Mouse (Mus musculus) embryonic facial prominence, embryonic 12.5 days (tissue): ENCODE data around the gene Prkca. TPM values are rescaled to one million over a fixed set of nuclear protein-coding genes. Genes with fewer than 3 reads are reported as not detected.

Experiments
- ATAC-seq: fragments of 200-750 bp; cut with Nextera tagmentation; 2 replicates; pipeline ENCODE4 v1.8.0; 2017; ENCODE audit not compliant: insufficient number of reproducible peaks, insufficient read depth, low FRiP score, low TSS enrichment
- H3K27ac ChIP-seq: fragments of 300-500 bp; sonication (generic); 2 replicates; pipeline ENCODE4 v1.5.1; 2016; ENCODE audit warnings: mild to moderate bottlenecking
- H3K27me3 ChIP-seq: fragments of 300-500 bp; sonication (generic); 2 replicates; pipeline ENCODE4 v1.6.1; 2016; ENCODE audit warnings: mild to moderate bottlenecking, moderate library complexity
- H3K36me3 ChIP-seq: fragments of 300-500 bp; sonication (generic); 2 replicates; pipeline ENCODE4 v1.6.1; 2016; ENCODE audit warnings: mild to moderate bottlenecking
- H3K4me1 ChIP-seq: fragments of 300-500 bp; sonication (generic); 2 replicates; pipeline ENCODE4 v1.6.1; 2016
- H3K4me2 ChIP-seq: fragments of 300-500 bp; sonication (generic); replicated peaks from 2 replicates; pipeline ENCODE4 v1.6.1; 2016; ENCODE audit warnings: mild to moderate bottlenecking, moderate library complexity
- H3K4me3 ChIP-seq: fragments of 300-500 bp; sonication (generic); 2 replicates; pipeline ENCODE4 v1.5.1; 2016; ENCODE audit warnings: mild to moderate bottlenecking
- H3K9ac ChIP-seq: fragments of 300-500 bp; sonication (generic); 2 replicates; pipeline ENCODE4 v1.6.1; 2016; ENCODE audit warnings: mild to moderate bottlenecking, moderate library complexity
- H3K9me3 ChIP-seq: fragments of 300-500 bp; sonication (generic); 2 replicates; pipeline ENCODE4 v1.6.1; 2016; ENCODE audit warnings: mild to moderate bottlenecking, moderate library complexity
- WGBS: fragments of 180-500 bp; shearing (Covaris S2); methylation state at CpG from one replicate; pipeline ENCODE4 v1.1.7; 2016; 5-methylcytosine and 5-hydroxymethylcytosine counted together
- polyA plus RNA-seq: library from polyadenylated mRNA; unstranded; fragments of >200 nt; fragmentation: Nextera tagmentation; extraction: Ambion mirVana; gene quantifications from 2 replicates; pipeline ENCODE4 v1.2.1, GENCODE M21; 2016

Prkca gene
- polyA plus RNA-seq, 1 experiment from 2014 or later = 8.5 TPM

GRCm38 (mm10) chr11:108272601-108273414 lies 70.9 kb downstream of the Prkca start:
- WGBS = 76% methylated on average over 16 of the region's 16 CpGs
- Histone ChIP-seq H3K4me1 (peaks cover 16% of the 10 kb centered on the region; the same call in 1 of the 2 replicates), H3K36me3 (no peaks in the 10 kb centered on the region), H3K4me3 (no peak overlapping the region), H3K27me3 (no peaks in the 10 kb centered on the region), H3K27ac (no peak overlapping the region), H3K4me2 (no peak overlapping the region), H3K9me3 (no peaks in the 10 kb centered on the region), H3K9ac (no peak overlapping the region)
- ATAC-seq = no peak

- WGBS = 50% methylated on average over 8 of the region's 8 CpGs
These were observed 72.4 kb downstream of the Prkca start for GRCm38 (mm10) chr11:108271305-108271704.

GRCm38 (mm10) chr11:108269516-108269915 lies 74.2 kb downstream of the Prkca start:
- Histone ChIP-seq H3K4me3 (no peak overlapping the region), H3K4me2 (no peak overlapping the region), H3K36me3 (no peaks in the 10 kb centered on the region), H3K9me3 (no peaks in the 10 kb centered on the region), H3K9ac (no peak overlapping the region), H3K4me1 (peaks cover 14% of the 10 kb centered on the region; the same call in 1 of the 2 replicates), H3K27me3 (no peaks in the 10 kb centered on the region), H3K27ac (no peak overlapping the region)
- no peak for ATAC-seq
- 76% methylated on average over 7 of the region's 7 CpGs for WGBS

More at GRCm38 (mm10) chr11:108271305-108271704, 72.4 kb downstream of the Prkca start:
- Histone ChIP-seq H3K27ac (no peak overlapping the region), H3K4me2 (no peak overlapping the region), H3K4me3 (no peak overlapping the region), H3K27me3 (no peaks in the 10 kb centered on the region), H3K9me3 (no peaks in the 10 kb centered on the region), H3K4me1 (peaks cover 15% of the 10 kb centered on the region; the same call in 1 of the 2 replicates), H3K9ac (no peak overlapping the region), H3K36me3 (no peaks in the 10 kb centered on the region)
- peak; percentile 31; the same call in 1 of the 2 replicates for ATAC-seq

- Histone ChIP-seq H3K9ac (no peak overlapping the region), H3K4me1 (peaks cover 14% of the 10 kb centered on the region; the same call in 1 of the 2 replicates), H3K4me2 (no peak overlapping the region), H3K9me3 (no peaks in the 10 kb centered on the region), H3K4me3 (no peak overlapping the region), H3K27me3 (no peaks in the 10 kb centered on the region), H3K27ac (no peak overlapping the region), H3K36me3 (no peaks in the 10 kb centered on the region)
- ATAC-seq = no peak
- 50% methylated on average over 12 of the region's 12 CpGs for WGBS
These were observed 75.1 kb downstream of the Prkca start for GRCm38 (mm10) chr11:108268421-108269322.

GRCm38 (mm10) chr11:108267825-108268224 lies 75.9 kb downstream of the Prkca start:
- no peak overlapping the region for H3K4me3 ChIP-seq
- 86% methylated on average over 7 of the region's 7 CpGs for WGBS
- ATAC-seq = no peak
- no peak overlapping the region for H3K27ac ChIP-seq
- H3K9me3 ChIP-seq = no peaks in the 10 kb centered on the region
- no peaks in the 10 kb centered on the region for H3K36me3 ChIP-seq
- peaks cover 14% of the 10 kb centered on the region; the same call in 1 of the 2 replicates for H3K4me1 ChIP-seq
- no peak overlapping the region for H3K4me2 ChIP-seq
- H3K27me3 ChIP-seq = no peaks in the 10 kb centered on the region
- no peak overlapping the region for H3K9ac ChIP-seq

GRCm38 (mm10) chr11:108267066-108267465 lies 76.7 kb downstream of the Prkca start:
- H3K9me3 ChIP-seq = no peaks in the 10 kb centered on the region
- H3K4me1 ChIP-seq = peaks cover 14% of the 10 kb centered on the region; the same call in 1 of the 2 replicates
- 0 out of 2 replicates have a peak overlapping the region, but pooled peaks have one; percentile 4 for H3K27ac ChIP-seq
- no peak overlapping the region for H3K4me2 ChIP-seq
- H3K9ac ChIP-seq = no peak overlapping the region
- no peak overlapping the region for H3K4me3 ChIP-seq
- H3K27me3 ChIP-seq = no peaks in the 10 kb centered on the region
- no peaks in the 10 kb centered on the region for H3K36me3 ChIP-seq
- 71% methylated on average over 3 of the region's 3 CpGs for whole genome bisulfite sequencing
- ATAC-seq = no peak

- no peaks in the 10 kb centered on the region for H3K36me3 ChIP-seq
- no peaks in the 10 kb centered on the region for H3K9me3 ChIP-seq
- no peak overlapping the region for H3K27ac ChIP-seq
- ATAC-seq = no peak
- H3K4me2 ChIP-seq = no peak overlapping the region
- H3K4me3 ChIP-seq = no peak overlapping the region
- H3K9ac ChIP-seq = no peak overlapping the region
- H3K4me1 ChIP-seq = peaks cover 14% of the 10 kb centered on the region; the same call in 1 of the 2 replicates
- WGBS = 75% methylated on average over 1 of the region's 1 CpGs
- H3K27me3 ChIP-seq = no peaks in the 10 kb centered on the region
These were observed 79.9 kb downstream of the Prkca start for GRCm38 (mm10) chr11:108263868-108264267.

GRCm38 (mm10) chr11:108263406-108263805 lies 80.3 kb downstream of the Prkca start:
- Histone ChIP-seq H3K4me2 (no peak overlapping the region), H3K4me3 (no peak overlapping the region), H3K27me3 (no peaks in the 10 kb centered on the region), H3K27ac (no peak overlapping the region), H3K9me3 (no peaks in the 10 kb centered on the region), H3K9ac (no peak overlapping the region), H3K4me1 (peaks cover 10% of the 10 kb centered on the region; the same call in 1 of the 2 replicates), H3K36me3 (no peaks in the 10 kb centered on the region)
- ATAC-seq = no peak
- WGBS = 77% methylated on average over 3 of the region's 3 CpGs

- Histone ChIP-seq H3K9me3 (no peaks in the 10 kb centered on the region), H3K4me3 (no peak overlapping the region), H3K4me2 (no peak overlapping the region), H3K27me3 (no peaks in the 10 kb centered on the region), H3K4me1 (peaks cover 5% of the 10 kb centered on the region; the same call in 1 of the 2 replicates), H3K36me3 (no peaks in the 10 kb centered on the region), H3K27ac (no peak overlapping the region), H3K9ac (no peak overlapping the region)
- no peak for ATAC-seq
- WGBS = 53% methylated on average over 7 of the region's 7 CpGs
These were observed 82.0 kb downstream of the Prkca start for GRCm38 (mm10) chr11:108261751-108262160.

- H3K36me3 ChIP-seq = no peaks in the 10 kb centered on the region
- no peak overlapping the region for H3K27ac ChIP-seq
- WGBS = 68% methylated on average over 6 of the region's 6 CpGs
- no peak overlapping the region for H3K4me3 ChIP-seq
- H3K27me3 ChIP-seq = no peaks in the 10 kb centered on the region
- no peaks in the 10 kb centered on the region for H3K9me3 ChIP-seq
- H3K9ac ChIP-seq = no peak overlapping the region
- H3K4me1 ChIP-seq = peaks cover 5% of the 10 kb centered on the region; the same call in 1 of the 2 replicates
- H3K4me2 ChIP-seq = no peak overlapping the region
- no peak for ATAC-seq
These were observed 82.8 kb downstream of the Prkca start for GRCm38 (mm10) chr11:108260775-108261517.

- H3K27ac ChIP-seq = no peak overlapping the region
- no peaks in the 10 kb centered on the region for H3K9me3 ChIP-seq
- no peak overlapping the region for H3K9ac ChIP-seq
- H3K4me1 ChIP-seq = peaks cover 5% of the 10 kb centered on the region; the same call in 1 of the 2 replicates
- no peaks in the 10 kb centered on the region for H3K36me3 ChIP-seq
- WGBS = 72% methylated on average over 4 of the region's 4 CpGs
- H3K4me3 ChIP-seq = no peak overlapping the region
- no peak overlapping the region for H3K4me2 ChIP-seq
- no peaks in the 10 kb centered on the region for H3K27me3 ChIP-seq
- no peak for ATAC-seq
These were observed 84.3 kb downstream of the Prkca start for GRCm38 (mm10) chr11:108259391-108259790.
